Mouse (Mus musculus) gastrocnemius, adult 18-20 months (tissue): ENCODE results near the gene Hspa14. TPM values are rescaled to one million over a fixed set of nuclear protein-coding genes. Genes with fewer than 3 reads are reported as not detected.

Experiments used
- DNase-seq: peaks from one replicate; pipeline ENCODE4 v3.0.0; 2021; ENCODE audit warnings: low spot score
- long read RNA-seq, 2 experiments: library from polyadenylated mRNA; stranded (forward); transcript quantifications; one replicate each; pipeline ENCODE4 v2.0.0; 2021
- total RNA-seq, 2 experiments: library from RNA; stranded (reverse); gene quantifications; 2 replicates each; pipeline ENCODE4 v1.2.3; 2021

Gene Hspa14
- 10 to 100 TPM in 1 of 2 experiments, 1 to 10 TPM in 1; 9.9 to 10.6 TPM for total RNA-seq
- long read RNA-seq, experiment 1, transcript Hspa14-201 (14 exons, 1,795 nt) = major isoform, 14 of 15 reads
- long read RNA-seq, experiment 1, partial matches to known transcripts = 1 of 15 reads
- long read RNA-seq, experiment 1, other reads (novel, unspliced or antisense) = 0 of 15 reads
- long read RNA-seq, experiment 2, transcript Hspa14-201 (14 exons, 1,795 nt) = major isoform, 9 of 10 reads
- long read RNA-seq, experiment 2, partial matches to known transcripts = 0 of 10 reads
- long read RNA-seq, experiment 2, other reads (novel, unspliced or antisense) = 1 of 10 reads

GRCm38 (mm10) chr2:3512552-3513454, at the start of gene Hspa14, which contains the start of the genes Gm45902 and Cdnf:
Gene Hspa14 (minus strand): TSS chr2:3512814.
Gene Gm45902 (minus strand): TSS chr2:3512790.
Gene Cdnf (plus strand): TSS chr2:3513030.
- peak; percentile 97 for DNase-seq

GRCm38 (mm10) chr2:3546588-3546987, 34.0 kb upstream of the Hspa14 start:
- peak; percentile 25 for DNase-seq

- no peak for DNase-seq
Observed at GRCm38 (mm10) chr2:3546055-3546454, 33.4 kb upstream of the Hspa14 start.

- DNase-seq = no peak
Observed at GRCm38 (mm10) chr2:3541307-3542079, 28.9 kb upstream of the Hspa14 start.

- DNase-seq = no peak
Observed at GRCm38 (mm10) chr2:3526288-3526687, 13.7 kb upstream of the Hspa14 start.

- no peak for DNase-seq
Observed at GRCm38 (mm10) chr2:3522558-3522957, 9.9 kb upstream of the Hspa14 start.

- DNase-seq = no peak
Observed at GRCm38 (mm10) chr2:3512076-3512475, 538 bp downstream of the Hspa14 start.

- no peak for DNase-seq
Observed at GRCm38 (mm10) chr2:3500886-3501285, 11.7 kb downstream of the Hspa14 start.

- DNase-seq = no peak
Observed at GRCm38 (mm10) chr2:3499543-3499942, 13.1 kb downstream of the Hspa14 start.

GRCm38 (mm10) chr2:3493833-3494409, 18.7 kb downstream of the Hspa14 start:
- DNase-seq = no peak

- no peak for DNase-seq
Observed at GRCm38 (mm10) chr2:3489816-3490215, 22.8 kb downstream of the Hspa14 start.

- no peak for DNase-seq
Observed at GRCm38 (mm10) chr2:3480239-3480638, 32.4 kb downstream of the Hspa14 start.

- no peak for DNase-seq
Observed at GRCm38 (mm10) chr2:3475746-3476251, 36.8 kb downstream of the Hspa14 start.

GRCm38 (mm10) chr2:3474861-3475283, 37.7 kb downstream of the Hspa14 start, which contains the start of gene Suv39h2:
Gene Suv39h2 (minus strand): TSS chr2:3475031.
- peak; percentile 96 for DNase-seq

- peak; percentile 16 for DNase-seq
Observed at GRCm38 (mm10) chr2:3474361-3474805, 38.2 kb downstream of the Hspa14 start.

- DNase-seq = no peak
Observed at GRCm38 (mm10) chr2:3473891-3474290, 38.7 kb downstream of the Hspa14 start.

GRCm38 (mm10) chr2:3456590-3456989, 56.0 kb downstream of the Hspa14 start:
- no peak for DNase-seq

- no peak for DNase-seq
Observed at GRCm38 (mm10) chr2:3453096-3453495, 59.5 kb downstream of the Hspa14 start.

- DNase-seq = no peak
Observed at GRCm38 (mm10) chr2:3449431-3449830, 63.2 kb downstream of the Hspa14 start.

- no peak for DNase-seq
Observed at GRCm38 (mm10) chr2:3445984-3446383, 66.6 kb downstream of the Hspa14 start.

GRCm38 (mm10) chr2:3444206-3444605, 68.4 kb downstream of the Hspa14 start:
- no peak for DNase-seq
